Mouse (Mus musculus) left cerebral cortex, postnatal 36 days (tissue): ENCODE measurements around the gene Stx8. TPM values are rescaled to one million over a fixed set of nuclear protein-coding genes. Genes with fewer than 3 reads are reported as not detected.

Experiments
- DNase-seq, 2 experiments: peaks; one replicate each; pipeline ENCODE4 v3.0.0; 2021 to 2022; ENCODE audit warnings: low spot score in 2 of 2, mixed read lengths in 1 of 2
- intact Hi-C: fragments of 180-260 bp; cut with DNase I; formaldehyde crosslinking; loops from one replicate; pipeline ENCODE4 v1.15.1; 2025
- total RNA-seq, 2 experiments: library from RNA; stranded (reverse); gene quantifications; 2 replicates each; pipeline ENCODE4 v1.2.3; 2021

Gene Stx8
- total RNA-seq, 2 experiments from 2014 or later, result 36.7 to 42.5 TPM

DNA sequence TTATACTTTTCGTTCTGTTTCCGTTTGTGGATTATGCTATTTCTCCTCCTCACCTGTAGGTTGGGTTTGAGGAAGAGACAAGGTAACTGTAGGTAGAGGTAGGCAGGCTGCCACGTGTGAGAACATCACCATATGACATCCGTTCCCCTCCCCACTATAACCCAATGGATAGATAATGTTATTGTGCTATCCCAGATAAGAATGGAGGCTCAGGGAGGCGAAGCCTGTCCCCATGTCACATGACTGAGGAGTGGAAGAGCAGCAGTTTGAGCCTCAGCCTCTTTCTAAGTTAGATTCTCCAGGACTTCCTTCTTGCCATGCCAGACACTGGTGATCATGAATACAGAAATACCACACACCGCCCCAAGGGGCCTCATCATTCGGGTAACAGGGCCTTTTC lies 211.4 kb downstream of the Stx8 start:
- DNase-seq, result no peak
- intact Hi-C loops, result no loop called here

- peak in 1 of 2 experiments; percentile 25 for DNase-seq
- intact Hi-C loops, result no loop called here
Observed at GRCm38 (mm10) chr11:68185647-68186046, 219.7 kb downstream of the Stx8 start.

- intact Hi-C loops, result no loop called here
Observed at GRCm38 (mm10) chr11:68187242-68187641, 221.2 kb downstream of the Stx8 start.

GRCm38 (mm10) chr11:68188695-68189201 lies 222.8 kb downstream of the Stx8 start:
- intact Hi-C loops, result no loop called here
- DNase-seq, result no peak

More at GRCm38 (mm10) chr11:68187242-68187641, 221.2 kb downstream of the Stx8 start:
- DNase-seq, result no peak

- DNase-seq, result peak in 1 of 2 experiments; percentile 39
- intact Hi-C loops, result loop anchor here (10.0 kb wide), 1 partner anchor 186 kb away; no protein-coding TSS in a partner anchor
Observed at GRCm38 (mm10) chr11:68190849-68191248, 224.9 kb downstream of the Stx8 start.

DNA sequence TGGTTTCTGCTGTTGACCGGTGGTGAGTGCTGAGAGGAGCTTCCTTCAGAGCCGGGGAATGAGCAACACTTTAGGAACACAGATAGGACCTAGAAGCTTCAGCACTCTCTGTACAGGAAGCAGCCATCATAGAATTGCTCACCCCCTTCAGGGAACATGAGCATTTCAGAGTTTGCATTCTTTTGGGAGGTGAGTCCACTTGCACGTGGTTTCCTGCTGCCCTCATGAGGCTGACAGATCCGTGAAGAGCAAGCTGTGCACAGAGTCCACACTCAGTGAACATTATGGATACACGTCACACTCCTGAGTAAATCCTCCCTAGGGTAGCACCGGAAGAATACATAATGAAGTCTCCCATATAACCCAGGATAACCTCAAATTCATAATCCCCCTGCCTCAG lies 229.2 kb downstream of the Stx8 start:
- intact Hi-C loops, result loop anchor here (10.0 kb wide), 1 partner anchor 190 kb away; no protein-coding TSS in a partner anchor

DNA sequence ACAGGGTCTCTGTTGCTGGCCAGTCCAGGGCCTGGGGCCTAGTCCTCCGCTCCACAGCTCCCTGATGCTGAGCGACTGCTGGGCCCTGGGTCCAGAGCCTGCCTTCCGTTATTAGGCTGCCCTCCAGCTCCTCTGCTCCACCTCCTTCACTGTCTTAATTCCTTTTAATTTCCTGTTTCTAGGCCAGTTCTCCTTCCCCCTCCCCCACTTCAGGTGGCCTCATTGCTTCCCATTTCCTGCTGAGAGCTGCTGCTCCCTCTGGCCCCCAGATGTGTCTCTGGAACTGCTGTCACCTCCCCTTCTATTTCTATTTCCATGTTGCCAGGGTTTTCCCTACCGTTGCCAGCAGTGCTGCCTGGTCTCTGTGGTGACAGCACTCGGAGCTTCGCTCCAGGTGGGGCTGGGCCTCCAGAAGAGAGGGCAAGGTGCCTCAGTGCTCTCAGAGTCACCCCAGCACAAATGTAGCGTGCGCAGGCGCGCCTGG lies 229.7 kb downstream of the Stx8 start:
- DNase-seq, result no peak

More for the DNA sequence above, 229.2 kb downstream of the Stx8 start:
- DNase-seq, result no peak

DNA sequence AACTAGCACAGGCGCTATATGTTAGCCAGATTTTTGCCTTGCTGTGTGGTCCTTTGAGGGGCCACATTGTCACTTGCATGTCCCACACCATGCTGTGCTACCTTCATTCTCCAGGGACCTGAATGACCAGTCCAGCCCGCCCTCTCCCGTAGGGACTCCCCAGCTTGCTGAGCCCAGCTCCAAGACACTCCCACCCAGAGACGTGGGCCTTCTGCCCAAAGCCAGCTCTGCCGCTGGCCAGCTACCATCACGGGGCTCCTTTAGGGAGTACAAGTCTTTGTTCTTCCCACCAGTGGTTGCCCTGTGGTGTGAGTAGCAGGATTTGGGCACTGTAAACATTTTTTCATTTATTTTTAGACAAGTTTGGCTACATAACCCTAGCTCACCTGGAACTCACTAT lies 230.6 kb downstream of the Stx8 start:
- intact Hi-C loops, result loop anchor here (10.0 kb wide), 1 partner anchor 192 kb away; no protein-coding TSS in a partner anchor
- no peak for DNase-seq

More for the DNA sequence above, 229.7 kb downstream of the Stx8 start:
- intact Hi-C loops, result loop anchor here (10.0 kb wide), 1 partner anchor 191 kb away; no protein-coding TSS in a partner anchor

DNA sequence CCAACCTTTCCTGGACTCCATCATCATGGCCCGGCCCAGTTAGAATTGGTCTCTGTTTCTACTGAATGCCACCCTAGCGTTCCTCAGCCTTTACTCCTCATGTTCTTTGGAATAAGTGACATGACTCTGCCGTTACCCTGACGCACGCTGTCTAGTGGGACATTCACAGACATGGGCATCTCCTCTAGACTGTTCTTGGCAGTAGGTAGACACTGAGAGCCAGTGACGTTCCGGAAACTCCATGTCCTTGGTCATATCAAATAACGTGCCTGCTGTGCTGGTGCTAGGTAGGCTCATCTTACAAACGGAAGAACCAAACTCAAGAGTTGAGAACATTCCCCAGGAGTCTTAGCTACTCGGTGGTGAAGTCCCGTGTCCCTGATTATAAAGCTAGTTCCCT lies 231.5 kb downstream of the Stx8 start:
- DNase-seq, result no peak
- intact Hi-C loops, result loop anchor here (10.0 kb wide), 1 partner anchor 193 kb away; no protein-coding TSS in a partner anchor

GRCm38 (mm10) chr11:68198696-68199095 lies 232.7 kb downstream of the Stx8 start:
- no peak for DNase-seq
- intact Hi-C loops, result loop anchor here (10.0 kb wide), 1 partner anchor 194 kb away; no protein-coding TSS in a partner anchor

GRCm38 (mm10) chr11:68199103-68199502 lies 233.1 kb downstream of the Stx8 start:
- intact Hi-C loops, result loop anchor here (10.0 kb wide), 1 partner anchor 194 kb away; no protein-coding TSS in a partner anchor

GRCm38 (mm10) chr11:68199801-68200423 lies 233.9 kb downstream of the Stx8 start:
- DNase-seq, result no peak
- intact Hi-C loops, result loop anchor here (10.0 kb wide), 1 partner anchor 195 kb away; no protein-coding TSS in a partner anchor

More at GRCm38 (mm10) chr11:68199103-68199502, 233.1 kb downstream of the Stx8 start:
- no peak for DNase-seq

DNA sequence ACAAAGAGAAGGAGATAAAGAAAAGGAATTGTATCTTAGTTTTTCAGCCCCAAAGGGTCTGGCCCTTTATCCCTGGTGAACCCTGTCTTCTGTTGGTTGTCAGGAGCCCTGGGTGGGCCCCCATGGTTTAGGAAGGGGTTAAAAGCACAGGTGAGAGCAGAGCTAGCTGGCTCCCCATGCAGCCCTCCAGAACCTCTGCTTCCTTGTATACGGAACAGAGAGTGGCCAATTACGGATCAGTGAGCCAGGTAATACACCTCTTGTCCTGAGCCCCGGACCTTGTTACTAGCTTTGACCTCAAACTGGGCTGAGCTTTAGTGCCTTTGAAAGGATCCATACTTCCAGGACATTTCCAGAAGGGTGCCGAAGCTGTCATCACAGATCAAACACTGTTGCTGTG lies 234.5 kb downstream of the Stx8 start:
- intact Hi-C loops, result no loop called here

DNA sequence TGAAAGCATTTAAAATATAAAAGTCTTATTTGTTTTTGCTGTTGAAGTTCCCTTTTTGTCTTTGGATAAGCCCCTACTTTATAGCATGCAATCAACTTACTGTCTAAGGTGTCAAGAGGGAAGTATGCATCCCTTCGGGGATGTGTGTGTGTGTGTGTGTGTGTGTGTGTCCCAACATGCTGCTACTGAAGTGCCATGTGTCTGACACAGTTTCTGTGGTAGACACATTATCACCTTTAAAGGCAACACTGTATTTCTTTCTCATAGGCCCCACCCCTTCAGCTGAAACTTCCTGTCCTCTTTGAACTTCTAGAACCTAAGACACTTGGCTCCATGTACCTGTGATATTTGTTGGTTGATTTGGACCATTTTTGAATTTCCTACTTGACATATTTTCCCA lies 235.1 kb downstream of the Stx8 start:
- no peak for DNase-seq
- intact Hi-C loops, result no loop called here

More for the DNA sequence above, 234.5 kb downstream of the Stx8 start:
- DNase-seq, result no peak

DNA sequence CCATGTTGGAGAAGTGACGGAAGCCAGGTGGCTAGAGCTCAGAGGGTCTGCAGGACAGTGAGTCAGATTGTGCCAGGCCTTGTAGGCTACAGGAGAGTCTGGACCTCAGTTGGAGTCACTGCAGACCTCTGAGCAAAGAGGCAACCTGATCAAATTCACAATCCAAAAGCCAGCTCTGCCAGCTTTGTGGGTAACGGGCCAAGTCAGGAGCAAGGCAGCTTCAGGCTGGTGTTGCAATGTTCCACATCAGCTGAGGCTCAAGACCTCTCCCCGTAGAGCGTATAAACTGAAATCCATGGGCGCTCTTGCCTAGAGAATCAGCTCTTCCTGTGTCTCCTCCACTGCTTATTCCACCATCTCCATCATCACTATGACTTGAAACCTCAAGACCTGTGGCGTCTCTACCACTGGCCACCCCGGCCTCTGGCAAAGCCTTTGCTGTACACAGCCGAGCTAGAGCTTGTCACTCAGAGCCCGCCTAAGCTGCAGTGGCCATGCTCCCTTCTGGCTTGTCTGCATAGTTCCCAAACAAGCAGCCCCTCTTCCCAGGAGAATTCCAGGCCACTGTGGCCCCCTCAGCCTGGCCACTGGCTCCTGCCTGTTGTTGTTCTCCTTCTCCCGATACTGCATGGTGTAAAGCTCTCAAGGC lies 235.9 kb downstream of the Stx8 start:
- intact Hi-C loops, result no loop called here
- DNase-seq, result no peak

GRCm38 (mm10) chr11:68202561-68202960 lies 236.6 kb downstream of the Stx8 start:
- intact Hi-C loops, result no loop called here
- no peak for DNase-seq

- intact Hi-C loops, result no loop called here
- DNase-seq, result no peak
Observed at GRCm38 (mm10) chr11:68203658-68204315, 237.8 kb downstream of the Stx8 start.

DNA sequence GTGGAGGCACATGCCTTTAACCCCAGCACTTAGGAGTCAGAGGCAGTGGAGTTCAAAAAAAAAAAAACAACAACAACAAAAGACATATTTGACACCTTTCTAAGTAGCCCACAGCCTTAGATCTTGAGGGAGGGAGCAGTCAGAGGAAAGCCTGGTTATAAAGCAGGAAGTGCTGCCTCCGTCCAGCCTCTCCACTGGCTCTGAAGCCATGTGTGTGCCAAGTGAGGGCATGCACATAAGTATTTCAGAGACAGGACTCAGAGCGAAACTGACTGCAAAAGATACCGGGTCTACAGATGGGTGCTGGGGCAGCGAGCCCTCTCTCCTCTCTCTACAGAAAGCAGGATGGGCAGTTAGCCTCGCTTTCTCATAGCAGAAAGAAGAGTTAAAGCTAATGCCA lies 238.4 kb downstream of the Stx8 start:
- DNase-seq, result no peak
- intact Hi-C loops, result no loop called here

DNA sequence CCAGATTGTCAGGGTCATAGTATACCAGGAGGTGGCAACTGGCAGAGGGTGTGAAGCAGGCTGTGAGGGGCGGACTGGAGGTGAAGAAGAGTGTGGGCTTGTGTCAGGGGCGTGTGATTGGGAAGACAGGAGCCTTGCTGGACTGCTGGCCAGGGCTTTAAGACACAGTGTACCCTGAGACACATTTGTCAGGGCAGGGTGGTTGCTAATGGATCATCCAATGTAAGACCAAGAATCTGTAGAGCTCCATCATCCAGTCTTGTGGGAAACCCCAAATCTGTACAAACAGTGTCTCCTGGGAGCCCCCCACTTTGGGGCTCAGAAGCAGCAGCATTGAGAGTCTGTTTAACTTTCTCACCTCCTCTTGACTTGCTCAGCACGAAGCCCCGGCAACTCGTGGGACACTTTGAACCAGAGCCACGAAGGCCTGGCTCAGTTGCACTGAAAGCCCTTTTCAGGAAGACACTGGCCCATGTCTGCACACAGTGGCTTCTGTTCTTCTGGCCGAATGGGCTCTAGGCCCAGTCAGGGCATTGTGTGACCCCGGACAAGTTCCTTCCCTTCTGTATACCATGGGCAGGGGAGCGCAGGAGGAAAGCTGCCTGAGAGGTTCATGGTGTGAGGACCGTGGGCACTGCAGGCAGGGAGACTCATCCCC lies 239.7 kb downstream of the Stx8 start:
- DNase-seq, result no peak
- intact Hi-C loops, result no loop called here
